Mouse (Mus musculus) kidney, adult 2 months (tissue): ENCODE results near the gene Grm6. TPM values are rescaled to one million over a fixed set of nuclear protein-coding genes. Genes with fewer than 3 reads are reported as not detected.

Experiments
- DNase-seq: peaks from one replicate; pipeline ENCODE4 v3.0.0; 2021
- H3K27ac ChIP-seq: fragments of 200-500 bp; 2 replicates; pipeline ENCODE4 v1.5.1; 2012; ENCODE audit warnings: low read depth, low read length, control low read depth, inconsistent platforms; ENCODE audit not compliant: insufficient read depth
- H3K27me3 ChIP-seq: fragments of 200-500 bp; replicated peaks from 2 replicates; pipeline ENCODE4 v1.6.1; 2012; ENCODE audit warnings: mild to moderate bottlenecking, moderate library complexity, low read length, inconsistent platforms; ENCODE audit not compliant: control insufficient read depth, insufficient read depth
- H3K36me3 ChIP-seq: fragments of 200-500 bp; 2 replicates; pipeline ENCODE4 v1.6.1; 2012; ENCODE audit warnings: mild to moderate bottlenecking, moderate library complexity, low read length, inconsistent platforms; ENCODE audit not compliant: control insufficient read depth, insufficient read depth
- H3K4me1 ChIP-seq: fragments of 200-500 bp; 2 replicates; pipeline ENCODE4 v1.6.1; 2011; ENCODE audit warnings: low read length; ENCODE audit not compliant: control insufficient read depth, insufficient read depth
- H3K4me3 ChIP-seq: fragments of 200-500 bp; 2 replicates; pipeline ENCODE4 v1.5.1; 2011; ENCODE audit warnings: mild to moderate bottlenecking, low read depth, low read length, control low read depth; ENCODE audit not compliant: insufficient read depth
- CTCF ChIP-seq: fragments of 200-500 bp; conservative IDR thresholded peaks from 2 replicates; pipeline ENCODE4 v1.5.1; 2011; ENCODE audit warnings: low read depth, mild to moderate bottlenecking, control low read depth, low read length, moderate library complexity, mixed read lengths; ENCODE audit not compliant: insufficient read depth, insufficient read length
- POLR2A ChIP-seq: fragments of 200-500 bp; IDR thresholded peaks from one replicate; pipeline ENCODE4 v1.6.1; 2011; ENCODE audit warnings: low read depth, low read length, control low read depth
- WGBS: fragments of 180-500 bp; shearing (Covaris S2); methylation state at CpG from one replicate; pipeline ENCODE4 v1.1.7; 2018; 5-methylcytosine and 5-hydroxymethylcytosine counted together
- polyA plus RNA-seq: library from polyadenylated mRNA; depleted of rRNA; stranded (reverse); fragments of >200 nt; gene quantifications from 2 replicates; pipeline ENCODE4 v1.2.3, GENCODE M21; 2012

Grm6 gene
- polyA plus RNA-seq, 1 experiment, result 0.03 TPM

DNA sequence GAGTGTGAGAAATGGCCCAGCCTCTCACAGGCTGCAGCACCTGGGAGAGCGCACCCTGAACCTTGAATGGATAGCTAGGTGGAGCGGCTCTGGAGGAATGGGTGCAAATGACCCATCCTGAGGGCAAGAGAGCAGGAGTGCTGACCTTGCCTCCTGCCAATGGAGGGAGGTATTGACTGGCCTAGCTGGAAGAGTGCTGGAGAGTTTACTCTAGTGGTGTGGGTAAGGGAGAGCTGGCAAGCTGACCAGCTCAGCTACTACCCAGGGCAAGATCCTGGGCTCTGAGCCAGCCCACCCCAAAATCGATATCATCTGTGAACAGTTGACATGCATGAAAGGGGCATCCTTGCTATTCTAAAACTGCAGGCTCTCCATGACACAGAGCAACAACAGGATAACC lies 4.5 kb upstream of the Grm6 start:
- Histone ChIP-seq H3K4me3 (no peak overlapping the region), H3K27me3 (no peaks in the 10 kb centered on the region; the same call in 1 of the 2 replicates), H3K4me1 (peaks cover under 1% of the 10 kb centered on the region; the same call in 1 of the 2 replicates), H3K27ac (no peak overlapping the region), H3K36me3 (no peaks in the 10 kb centered on the region)
- 88% methylated on average over 3 of the region's 3 CpGs for WGBS
- TF ChIP-seq CTCF (no peak), POLR2A (no peak)
- DNase-seq, result no peak

DNA sequence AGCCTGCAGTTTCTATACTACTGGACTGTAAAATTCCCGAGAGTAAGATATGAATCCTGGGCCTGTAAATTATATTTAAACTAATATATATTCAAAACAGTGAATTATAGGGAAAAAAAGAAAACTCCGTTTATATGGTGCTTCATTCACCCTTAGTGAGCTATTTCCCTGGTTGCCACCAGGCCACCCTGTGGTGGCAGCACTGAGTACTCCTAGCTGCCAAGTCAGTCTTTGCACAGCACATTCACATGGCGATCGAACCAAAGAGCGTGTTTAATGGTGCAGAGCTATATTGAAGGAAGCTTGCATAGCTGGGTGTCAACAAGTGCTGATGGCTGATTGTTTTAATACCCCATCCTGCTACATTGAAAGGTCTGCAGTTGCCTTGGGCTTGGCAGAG lies 3.4 kb upstream of the Grm6 start:
- TF ChIP-seq CTCF (no peak; the same call in 1 of the 2 replicates), POLR2A (no peak)
- Histone ChIP-seq H3K27me3 (no peaks in the 10 kb centered on the region; the same call in 1 of the 2 replicates), H3K4me3 (no peak overlapping the region), H3K4me1 (no peaks in the 10 kb centered on the region), H3K27ac (no peak overlapping the region), H3K36me3 (no peaks in the 10 kb centered on the region)
- 63% methylated on average over 5 of the region's 5 CpGs for WGBS
- no peak for DNase-seq

DNA sequence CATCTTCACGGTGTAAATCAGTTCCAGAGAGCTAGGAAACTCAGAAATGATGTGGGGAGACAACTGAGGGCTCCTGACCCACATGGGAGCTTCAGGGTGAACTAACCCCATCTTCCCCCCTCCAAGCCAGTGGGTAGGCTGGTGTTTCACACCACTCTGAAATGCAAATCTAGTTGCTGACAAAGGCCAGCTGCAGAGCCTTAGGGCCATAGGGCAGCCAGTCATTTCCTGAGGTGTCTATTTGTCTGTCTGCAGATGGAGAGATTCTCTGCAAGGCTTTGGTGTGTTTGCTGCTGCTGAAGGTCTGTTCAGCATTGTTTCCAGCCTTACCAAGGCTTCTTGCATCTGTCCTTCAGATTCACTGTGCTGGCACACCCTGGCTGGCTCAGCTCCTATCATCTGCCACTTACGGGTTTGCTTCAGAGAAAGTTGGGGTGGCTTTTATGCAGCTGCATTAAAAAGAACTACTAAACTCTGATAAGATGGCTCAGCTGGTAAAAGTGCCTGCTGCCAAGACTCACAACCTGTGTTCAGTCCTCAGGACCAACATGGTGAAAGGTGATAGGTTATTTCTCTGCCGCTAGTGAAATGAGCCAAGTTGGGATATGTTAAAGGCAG lies 1.9 kb upstream of the Grm6 start:
- no peak for TF ChIP-seq CTCF
- TF ChIP-seq POLR2A, result no peak
- no peak for DNase-seq
- Histone ChIP-seq H3K27ac (no peak overlapping the region), H3K4me1 (no peaks in the 10 kb centered on the region), H3K36me3 (no peaks in the 10 kb centered on the region), H3K27me3 (no peaks in the 10 kb centered on the region; the same call in 1 of the 2 replicates), H3K4me3 (no peak overlapping the region)
- 49% methylated on average over 3 of the region's 3 CpGs for WGBS

DNA sequence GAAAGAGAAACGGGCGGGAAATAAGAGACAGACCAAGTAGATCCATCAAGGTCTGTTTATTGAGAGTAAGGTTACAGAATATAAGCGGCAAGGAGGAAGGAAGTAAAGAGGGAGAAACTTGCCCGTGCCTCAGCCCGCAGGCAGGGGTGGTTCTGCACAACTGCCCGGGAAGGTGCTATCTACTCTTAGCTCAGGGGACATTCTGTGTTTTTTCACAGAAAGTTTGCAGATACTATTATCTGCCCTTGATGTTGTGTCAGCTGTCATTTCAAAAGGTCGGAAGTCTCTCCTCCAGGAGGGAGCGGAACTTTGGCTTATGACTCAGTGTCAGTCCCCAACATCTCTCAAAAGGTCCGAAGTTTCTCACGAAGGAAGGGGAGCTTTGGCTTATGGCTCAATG lies 1.2 kb upstream of the Grm6 start:
- H3K27me3 ChIP-seq, result no peaks in the 10 kb centered on the region; the same call in 1 of the 2 replicates
- H3K36me3 ChIP-seq, result no peaks in the 10 kb centered on the region
- no peak overlapping the region for H3K27ac ChIP-seq
- DNase-seq, result no peak
- H3K4me3 ChIP-seq, result no peak overlapping the region
- TF ChIP-seq CTCF (no peak), POLR2A (no peak)
- no peaks in the 10 kb centered on the region for H3K4me1 ChIP-seq
- 3% methylated on average over 10 of the region's 10 CpGs for WGBS

DNA sequence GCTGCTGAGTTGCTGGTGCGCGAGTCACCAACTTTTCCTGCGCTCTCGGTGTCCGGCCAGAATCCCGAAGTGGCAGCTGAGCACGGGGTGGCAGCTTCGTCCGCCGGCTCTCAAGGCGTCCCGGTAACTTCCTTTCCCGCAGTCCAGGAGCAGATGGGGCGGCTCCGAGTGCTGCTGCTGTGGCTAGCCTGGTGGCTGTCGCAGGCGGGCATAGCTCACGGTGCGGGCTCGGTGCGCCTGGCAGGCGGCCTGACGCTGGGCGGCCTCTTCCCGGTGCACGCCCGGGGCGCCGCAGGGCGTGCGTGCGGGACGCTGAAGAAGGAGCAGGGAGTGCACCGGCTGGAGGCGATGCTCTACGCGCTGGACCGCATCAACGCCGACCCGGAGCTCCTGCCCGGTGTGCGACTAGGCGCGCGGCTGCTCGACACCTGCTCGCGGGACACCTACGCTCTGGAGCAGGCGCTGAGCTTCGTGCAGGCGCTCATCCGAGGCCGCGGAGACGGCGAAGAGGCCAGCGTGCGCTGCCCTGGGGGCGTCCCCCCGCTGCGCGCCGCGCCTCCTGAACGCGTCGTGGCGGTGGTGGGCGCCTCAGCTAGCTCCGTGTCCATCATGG lies 610 bp downstream of the Grm6 start:
- H3K27me3 ChIP-seq, result no peaks in the 10 kb centered on the region; the same call in 1 of the 2 replicates
- no peaks in the 10 kb centered on the region for H3K4me1 ChIP-seq
- under 1% methylated on average over 72 of the region's 72 CpGs for WGBS
- no peak overlapping the region for H3K4me3 ChIP-seq
- DNase-seq, result peak; percentile 8
- TF ChIP-seq POLR2A (no peak), CTCF (no peak)
- H3K36me3 ChIP-seq, result no peaks in the 10 kb centered on the region
- H3K27ac ChIP-seq, result no peak overlapping the region

DNA sequence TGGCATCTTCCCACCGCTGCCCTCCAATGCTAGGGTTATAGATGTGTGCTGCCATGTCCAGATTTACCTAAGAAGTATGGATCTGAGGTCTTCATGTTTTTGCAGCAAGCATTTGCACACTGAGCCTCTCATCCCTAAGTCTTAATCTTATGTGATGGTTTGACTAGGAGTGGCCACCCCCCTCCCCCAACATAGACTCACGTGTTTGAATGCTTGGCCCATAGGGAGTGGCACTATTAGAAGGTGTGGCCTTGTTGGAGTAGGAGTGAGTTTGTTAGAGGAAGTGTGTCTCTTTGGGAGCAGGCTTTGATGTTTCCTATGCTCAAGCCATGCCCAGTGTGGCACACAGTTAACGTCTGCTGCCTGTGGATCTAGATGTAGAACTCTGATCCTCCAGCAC lies 28.2 kb downstream of the Grm6 start:
- Histone ChIP-seq H3K27me3 (no peaks in the 10 kb centered on the region), H3K4me1 (no peaks in the 10 kb centered on the region), H3K4me3 (no peak overlapping the region), H3K27ac (no peak overlapping the region), H3K36me3 (peaks cover 3% of the 10 kb centered on the region)
- TF ChIP-seq CTCF (no peak), POLR2A (no peak)
- WGBS, result 92% methylated on average over 3 of the region's 3 CpGs
- no peak for DNase-seq

DNA sequence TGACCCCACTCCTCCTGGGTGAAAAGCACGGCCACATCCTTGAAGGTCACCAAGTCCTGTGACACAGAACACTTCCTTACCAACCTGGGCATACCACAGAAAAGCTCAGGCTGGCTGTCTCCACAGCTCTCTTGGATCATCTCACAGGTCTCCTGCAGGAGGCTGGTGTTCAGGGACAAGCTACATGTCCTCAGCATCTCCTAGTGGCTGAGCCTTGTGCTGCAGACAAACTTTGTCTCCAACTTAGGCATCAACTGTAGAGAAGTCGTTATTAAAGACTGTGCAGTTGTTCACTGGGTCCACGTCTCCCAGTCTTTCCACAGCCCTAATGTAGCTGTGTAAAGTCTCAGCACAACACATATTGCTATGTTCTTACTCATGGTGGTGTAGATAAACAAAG lies 33.3 kb downstream of the Grm6 start:
- Histone ChIP-seq H3K27ac (no peak overlapping the region), H3K4me3 (no peak overlapping the region), H3K4me1 (no peaks in the 10 kb centered on the region), H3K36me3 (peaks cover 3% of the 10 kb centered on the region; the same call in 1 of the 2 replicates), H3K27me3 (no peaks in the 10 kb centered on the region)
- 75% methylated on average over 3 of the region's 3 CpGs for WGBS
- TF ChIP-seq POLR2A, result no peak
- TF ChIP-seq CTCF, result 0 out of 2 replicates have a peak, but pooled peaks have one; percentile 10
- DNase-seq, result no peak
